Mouse (Mus musculus) stomach, embryonic 16.5 days (tissue): ENCODE data around the gene Syngr4. TPM values are rescaled to one million over a fixed set of nuclear protein-coding genes. Genes with fewer than 3 reads are reported as not detected.
"Not testable (repeated sequence)": the region's sequence is repeated elsewhere in the genome, so short reads cannot be mapped to it uniquely, and the experiment has no call there.

Source experiments
- ATAC-seq: fragments of 200-750 bp; cut with Nextera tagmentation; 2 replicates; pipeline ENCODE4 v1.8.0; 2017; ENCODE audit warnings: moderate number of reproducible peaks, moderate TSS enrichment; ENCODE audit not compliant: insufficient read depth, low FRiP score
- H3K27ac ChIP-seq: fragments of 300-500 bp; sonication (generic); 2 replicates; pipeline ENCODE4 v1.5.1; 2014; ENCODE audit warnings: low read length
- H3K27me3 ChIP-seq: fragments of 300-500 bp; sonication (generic); 2 replicates; pipeline ENCODE4 v1.6.1; 2014; ENCODE audit warnings: low read length, control low read depth, mixed read lengths; ENCODE audit not compliant: control insufficient read depth, insufficient read depth
- H3K36me3 ChIP-seq: fragments of 300-500 bp; sonication (generic); 2 replicates; pipeline ENCODE4 v1.6.1; 2014; ENCODE audit warnings: low read length; ENCODE audit not compliant: control insufficient read depth, insufficient read depth
- H3K4me1 ChIP-seq: fragments of 300-500 bp; sonication (generic); 2 replicates; pipeline ENCODE4 v1.6.1; 2014; ENCODE audit warnings: low read length, control low read depth, mixed read lengths; ENCODE audit not compliant: control insufficient read depth, insufficient read depth
- H3K4me2 ChIP-seq: fragments of 300-500 bp; sonication (generic); 2 replicates; pipeline ENCODE4 v1.6.1; 2014; ENCODE audit warnings: low read depth, low read length, mixed read lengths
- H3K4me3 ChIP-seq: fragments of 300-500 bp; sonication (generic); replicated peaks from 2 replicates; pipeline ENCODE4 v1.5.1; 2014; ENCODE audit warnings: mild to moderate bottlenecking, low read length
- H3K9ac ChIP-seq: fragments of 300-500 bp; sonication (generic); 2 replicates; pipeline ENCODE4 v1.6.1; 2014; ENCODE audit warnings: low read length
- H3K9me3 ChIP-seq: fragments of 300-500 bp; sonication (generic); replicated peaks from 2 replicates; pipeline ENCODE4 v1.6.1; 2016; ENCODE audit warnings: low read length, control low read depth; ENCODE audit not compliant: control insufficient read depth
- WGBS: fragments of 180-500 bp; shearing (Covaris S2); extraction: QIAGEN DNeasy Blood & Tissue Kit; methylation state at CpG from one replicate; pipeline ENCODE4 v1.1.7; 2014; 5-methylcytosine and 5-hydroxymethylcytosine counted together
- polyA plus RNA-seq: library from polyadenylated mRNA; unstranded; fragments of >200 nt; fragmentation: Nextera tagmentation; extraction: Ambion mirVana; gene quantifications from 2 replicates; pipeline ENCODE4 v1.2.1, GENCODE M21; 2015

Syngr4 gene
- 0.49 and 1.2 TPM in 2 replicates for polyA plus RNA-seq

DNA sequence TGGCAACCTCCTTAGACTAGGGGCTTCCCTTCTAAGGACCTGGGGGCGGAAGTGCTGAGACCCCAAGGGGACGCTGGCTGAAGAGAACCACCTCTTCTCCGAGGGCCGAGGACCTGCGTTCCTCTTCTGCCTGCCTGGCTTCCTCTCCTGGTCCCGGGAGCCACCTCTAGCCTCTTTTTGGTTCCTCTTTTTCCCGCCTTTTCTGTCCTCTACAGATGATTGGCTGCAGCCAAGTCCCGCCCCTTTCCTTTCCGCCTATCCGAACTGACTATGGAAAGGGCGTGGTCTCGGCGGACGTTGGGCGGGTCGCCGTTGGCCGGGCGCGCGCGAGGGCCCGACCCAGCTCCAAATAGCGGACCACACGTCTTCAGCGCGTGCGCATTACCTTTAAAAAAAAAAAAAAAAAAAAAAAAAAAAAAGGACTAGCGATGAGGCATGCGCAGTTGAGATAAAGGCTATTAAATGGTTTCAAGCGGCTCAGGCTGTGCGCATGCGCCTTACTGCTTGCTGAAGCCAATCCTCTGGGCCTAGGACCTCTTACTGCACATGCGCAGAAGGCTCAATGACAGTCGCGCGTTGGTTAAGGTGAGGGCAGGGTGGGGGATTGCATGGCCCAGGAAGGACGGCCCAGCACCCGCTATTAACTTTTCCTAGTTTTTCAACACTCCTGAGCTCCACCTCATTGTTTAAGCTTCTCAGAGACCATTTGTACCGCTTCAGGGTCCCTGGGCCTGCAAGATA is at the start of gene Syngr4, which contains the start of gene Tmem143:
Syngr4 (minus strand) TSS at position 198 of the 741 bp plus-strand sequence.
Tmem143 (plus strand) TSS at position 425 of the 741 bp plus-strand sequence.
- under 1% methylated on average over 40 of the region's 40 CpGs for WGBS
- Histone ChIP-seq H3K4me3 (peak within 1 kb of the TSS; percentile 64), H3K9ac (peak within 1 kb of the TSS; percentile 84), H3K4me2 (peak within 1 kb of the TSS; percentile 93), H3K9me3 (no peaks in the 10 kb centered on the region), H3K27ac (peak within 1 kb of the TSS; percentile 85), H3K36me3 (no peaks in the 10 kb centered on the region), H3K4me1 (peaks cover 5% of the 10 kb centered on the region), H3K27me3 (no peaks in the 10 kb centered on the region)
- peak; percentile 91 for ATAC-seq

DNA sequence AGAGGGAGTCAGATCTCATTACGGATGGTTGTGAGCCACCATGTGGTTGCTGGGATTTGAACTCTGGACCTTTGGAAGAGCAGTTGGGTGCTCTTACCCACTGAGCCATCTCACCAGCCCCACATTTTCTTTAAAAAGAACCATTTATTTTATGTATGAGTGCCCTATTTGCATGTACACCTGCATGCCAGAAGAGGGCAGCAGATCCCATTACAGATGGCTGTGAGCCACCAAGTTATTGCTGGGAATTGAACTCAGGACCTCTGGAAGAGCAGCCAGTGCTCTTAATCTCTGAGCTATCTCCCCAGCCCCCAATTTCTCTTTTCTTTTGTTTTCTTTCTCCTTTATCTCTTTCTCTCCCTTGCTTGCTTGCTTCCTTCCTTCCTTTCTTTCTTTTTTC is 46.8 kb upstream of the Syngr4 start:
- not testable (repeated sequence) for ATAC-seq, H3K4me1 ChIP-seq, H3K4me2 ChIP-seq, H3K9me3 ChIP-seq, H3K27me3 ChIP-seq, H3K4me3 ChIP-seq, H3K27ac ChIP-seq, H3K36me3 ChIP-seq, H3K9ac ChIP-seq
- no CpG with 5 or more reads among the region's 1 CpGs for WGBS

DNA sequence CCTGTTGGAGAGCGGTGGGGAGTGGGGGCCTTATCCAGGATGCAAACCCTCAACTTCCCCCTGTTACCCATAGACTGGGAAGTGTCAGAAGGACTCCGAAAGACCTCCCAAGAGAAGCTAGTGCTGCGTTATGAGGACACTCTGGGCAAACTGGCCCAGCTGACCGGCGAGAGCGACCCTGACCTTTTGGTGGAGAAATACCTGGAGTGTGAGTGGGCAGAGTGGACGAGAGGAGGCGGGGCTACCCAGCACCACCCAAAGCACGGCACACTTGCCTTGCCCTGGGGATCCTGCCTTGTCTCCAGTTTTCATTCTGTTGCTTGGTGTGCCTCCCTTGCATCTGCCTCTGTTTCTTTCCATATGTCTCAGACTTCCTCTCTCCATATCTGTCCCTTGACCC is 45.5 kb upstream of the Syngr4 start:
- H3K4me3 ChIP-seq: no peak overlapping the region
- no peaks in the 10 kb centered on the region for H3K27me3 ChIP-seq
- no peak overlapping the region for H3K4me2 ChIP-seq
- H3K9ac ChIP-seq: no peak overlapping the region
- ATAC-seq: no peak
- 82% methylated on average over 9 of the region's 9 CpGs for WGBS
- H3K27ac ChIP-seq: no peak overlapping the region
- no peaks in the 10 kb centered on the region for H3K9me3 ChIP-seq
- no peaks in the 10 kb centered on the region for H3K4me1 ChIP-seq
- no peaks in the 10 kb centered on the region for H3K36me3 ChIP-seq

DNA sequence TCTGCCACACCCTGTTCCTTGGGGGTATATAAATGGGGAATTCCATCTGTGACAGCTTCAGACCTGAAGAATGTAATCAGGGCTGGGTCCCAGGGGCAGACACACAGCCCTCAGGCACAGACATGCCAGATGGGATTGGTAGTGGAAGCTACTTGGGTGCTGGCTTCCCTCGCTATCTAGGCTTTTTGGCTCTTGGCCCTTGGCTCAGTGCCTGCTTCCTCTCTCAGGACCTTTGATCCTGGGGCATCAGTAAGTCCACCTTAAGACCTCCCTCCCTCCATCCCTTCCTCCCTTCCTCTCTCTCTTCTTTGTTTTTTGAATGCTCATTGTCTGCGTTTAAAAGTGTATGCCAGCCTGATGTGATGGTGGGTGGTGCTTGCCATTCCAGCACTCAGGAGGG is 43.3 kb upstream of the Syngr4 start:
- ATAC-seq: no peak
- Histone ChIP-seq H3K4me2 (no peak overlapping the region), H3K4me1 (no peaks in the 10 kb centered on the region), H3K9ac (no peak overlapping the region), H3K27ac (no peak overlapping the region), H3K27me3 (no peaks in the 10 kb centered on the region), H3K36me3 (no peaks in the 10 kb centered on the region), H3K9me3 (no peaks in the 10 kb centered on the region), H3K4me3 (no peak overlapping the region)
- WGBS: 47% methylated on average over 2 of the region's 2 CpGs

DNA sequence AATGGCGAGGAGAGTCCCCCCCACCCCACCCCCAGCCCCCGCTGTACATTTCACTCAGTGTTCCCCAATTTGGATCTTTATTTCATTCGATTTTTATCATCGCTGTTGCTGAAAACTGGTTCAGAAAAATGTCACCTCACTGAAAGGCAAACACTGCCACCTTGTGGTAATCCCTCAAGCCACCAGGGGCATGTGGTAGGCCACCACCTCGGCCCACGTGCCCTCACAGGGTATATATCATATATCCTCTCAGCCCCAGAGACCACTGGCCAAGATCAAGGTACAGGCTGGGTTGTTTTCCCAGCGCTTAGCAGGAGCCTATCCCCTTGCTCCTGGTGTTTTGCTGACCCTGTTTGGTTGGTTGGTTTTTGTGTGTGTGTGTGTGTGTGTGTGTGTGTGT is 38.6 kb upstream of the Syngr4 start:
- Histone ChIP-seq H3K4me1 (no peaks in the 10 kb centered on the region), H3K4me2 (no peak overlapping the region), H3K9ac (no peak overlapping the region), H3K27me3 (no peaks in the 10 kb centered on the region), H3K4me3 (no peak overlapping the region), H3K9me3 (0 out of 2 replicates have a peak, but pooled peaks cover 5% of the 10 kb centered on the region), H3K27ac (no peak overlapping the region), H3K36me3 (no peaks in the 10 kb centered on the region)
- ATAC-seq: peak; percentile 59; the same call in 1 of the 2 replicates
- 20% methylated on average over 7 of the region's 7 CpGs for WGBS

DNA sequence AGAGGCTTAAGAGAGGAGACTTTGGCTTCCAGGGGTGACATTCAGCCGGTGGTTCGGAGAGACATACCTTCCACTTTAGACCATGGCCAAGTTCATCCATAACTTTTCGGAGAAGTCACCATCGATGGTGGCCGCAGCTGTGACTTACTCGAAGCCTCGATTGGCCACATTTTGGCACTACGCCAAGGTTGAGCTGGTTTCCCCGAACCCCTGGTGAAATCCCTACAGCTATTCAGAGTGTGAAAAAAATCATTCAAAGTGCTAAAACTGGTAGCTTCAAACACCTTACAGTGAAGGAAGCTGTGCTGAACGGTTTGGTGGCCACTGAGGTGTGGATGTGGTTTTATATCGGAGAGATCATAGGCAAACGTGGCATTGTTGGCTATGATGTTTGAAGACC is 37.3 kb upstream of the Syngr4 start:
- H3K36me3 ChIP-seq, H3K27ac ChIP-seq, H3K4me2 ChIP-seq, ATAC-seq, H3K27me3 ChIP-seq, H3K4me3 ChIP-seq, H3K9me3 ChIP-seq, H3K4me1 ChIP-seq, H3K9ac ChIP-seq: not testable (repeated sequence)
- 88% methylated on average over 12 of the region's 12 CpGs for WGBS

DNA sequence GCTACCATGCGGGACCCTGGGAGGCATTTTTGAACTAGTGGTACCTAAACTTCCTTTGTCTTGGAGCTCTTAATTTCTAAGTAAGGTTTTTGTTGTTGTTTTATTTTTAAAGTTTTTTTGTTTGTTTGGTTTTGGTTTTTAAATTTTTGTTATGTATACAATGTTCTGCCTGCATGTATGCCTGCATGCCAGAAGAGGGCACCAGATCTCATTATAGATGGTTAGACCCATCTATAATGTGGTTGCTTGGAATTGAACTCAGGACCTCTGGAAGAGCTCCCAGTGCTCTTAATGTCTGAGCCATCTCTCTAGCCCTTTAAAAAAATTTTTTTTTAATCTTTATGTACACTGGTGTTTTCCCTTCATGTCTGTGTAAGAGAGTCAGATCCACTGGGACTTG is 33.2 kb upstream of the Syngr4 start:
- ATAC-seq: no peak
- Histone ChIP-seq H3K4me2 (no peak overlapping the region), H3K9ac (no peak overlapping the region), H3K4me1 (no peaks in the 10 kb centered on the region), H3K27me3 (no peaks in the 10 kb centered on the region), H3K9me3 (peaks cover 5% of the 10 kb centered on the region; the same call in 1 of the 2 replicates), H3K27ac (no peak overlapping the region), H3K4me3 (no peak overlapping the region), H3K36me3 (no peaks in the 10 kb centered on the region)
- WGBS: 87% methylated on average over 1 of the region's 1 CpGs

DNA sequence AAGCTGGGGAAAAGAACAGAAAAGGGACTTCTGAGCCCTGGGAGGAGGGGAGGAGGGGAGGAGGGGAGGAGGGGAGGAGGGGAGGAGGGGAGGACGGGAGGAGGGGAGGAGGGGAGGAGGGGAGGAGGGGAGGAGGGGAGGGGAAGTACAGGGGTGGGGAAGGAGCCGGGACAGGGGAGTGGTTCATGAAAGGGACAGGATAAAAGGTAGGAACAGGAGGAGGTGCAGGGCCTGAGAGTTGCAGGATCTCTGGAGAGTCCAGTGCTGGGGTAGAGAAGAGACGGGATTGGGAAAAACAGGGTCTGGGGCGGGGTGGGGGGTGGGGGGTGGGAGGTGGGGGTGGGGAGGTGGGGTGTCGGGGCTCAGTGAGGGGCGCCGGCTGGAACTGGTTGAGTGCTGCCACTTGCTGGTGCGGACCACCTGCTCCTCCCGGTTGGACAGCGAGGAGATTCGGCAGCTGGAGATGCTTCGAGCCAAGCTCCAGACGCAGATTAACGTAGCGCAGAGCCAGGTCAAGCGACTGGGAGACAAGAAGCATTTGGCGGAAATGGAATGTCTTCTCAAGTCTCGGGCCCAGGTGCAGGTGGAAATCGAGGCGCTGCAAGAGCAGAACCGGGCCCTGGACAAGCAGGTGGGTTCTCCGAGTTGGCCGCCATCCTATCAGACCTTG is 32.2 kb upstream of the Syngr4 start:
- Histone ChIP-seq H3K4me2 (0 out of 2 replicates have a peak overlapping the region, but pooled peaks have one; percentile 24), H3K27me3 (no peaks in the 10 kb centered on the region), H3K27ac (no peak overlapping the region; the same call in 1 of the 2 replicates), H3K4me3 (no peak overlapping the region), H3K9ac (no peak overlapping the region; the same call in 1 of the 2 replicates), H3K4me1 (peaks cover 5% of the 10 kb centered on the region; the same call in 1 of the 2 replicates), H3K36me3 (no peaks in the 10 kb centered on the region), H3K9me3 (peaks cover 5% of the 10 kb centered on the region; the same call in 1 of the 2 replicates)
- WGBS: 11% methylated on average over 22 of the region's 23 CpGs
- 0 out of 2 replicates have a peak, but pooled peaks have one; percentile 23 for ATAC-seq

DNA sequence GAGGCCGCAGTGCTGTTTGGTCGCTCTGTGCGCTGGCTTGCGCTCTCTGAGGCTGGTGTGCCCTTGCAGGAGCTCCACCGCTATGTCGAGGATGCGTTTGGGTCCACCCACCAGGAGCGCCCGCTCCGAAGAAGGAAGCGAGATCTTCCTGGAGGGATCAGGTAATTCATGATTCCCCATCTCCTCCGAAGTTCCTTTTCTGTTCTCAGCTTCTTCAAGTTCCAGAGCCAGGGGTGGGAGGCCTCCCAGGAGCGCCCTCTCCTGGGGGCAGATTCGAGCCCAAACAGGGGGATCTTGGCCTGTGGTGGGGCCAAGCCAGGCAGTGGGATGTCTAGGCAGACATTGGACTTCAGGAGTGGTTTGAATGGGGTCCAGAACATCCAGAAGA is 27.9 kb upstream of the Syngr4 start:
- 24% methylated on average over 14 of the region's 14 CpGs for WGBS
- H3K27ac ChIP-seq: peak overlapping the region; percentile 97; the same call in 1 of the 2 replicates

More for the DNA sequence above, 27.9 kb upstream of the Syngr4 start:
- H3K9me3 ChIP-seq: no peaks in the 10 kb centered on the region; the same call in 1 of the 2 replicates
- no peak for ATAC-seq
- H3K36me3 ChIP-seq: no peaks in the 10 kb centered on the region
- H3K9ac ChIP-seq: peak overlapping the region; percentile 63
- peak overlapping the region; percentile 55 for H3K4me2 ChIP-seq
- no peaks in the 10 kb centered on the region for H3K27me3 ChIP-seq
- peaks cover 37% of the 10 kb centered on the region for H3K4me1 ChIP-seq
- peak overlapping the region; percentile 51 for H3K4me3 ChIP-seq
